Mouse (Mus musculus) bone marrow macrophage, adult 2 months (primary cell): Measurements from ENCODE around the gene Tbc1d13. TPM values are rescaled to one million over a fixed set of nuclear protein-coding genes. Genes with fewer than 3 reads are reported as not detected.
A peak's percentile ranks its signal among the peaks of the same experiment; 100 is the strongest.

Source experiments
- H3K27ac ChIP-seq: 2 replicates; pipeline ENCODE4 v1.5.1; 2012; ENCODE audit warnings: low read depth, low read length; ENCODE audit not compliant: insufficient read depth
- H3K4me1 ChIP-seq: 2 replicates; pipeline ENCODE4 v1.6.1; 2012; ENCODE audit warnings: low read length; ENCODE audit not compliant: control insufficient read depth, insufficient read depth
- H3K4me3 ChIP-seq: 2 replicates; pipeline ENCODE4 v1.5.1; 2012; ENCODE audit warnings: mild to moderate bottlenecking, low read length, moderate library complexity; ENCODE audit not compliant: insufficient read depth
- CTCF ChIP-seq: IDR thresholded peaks from 2 replicates; pipeline ENCODE4 v1.5.1; 2012; ENCODE audit warnings: low read depth, mild to moderate bottlenecking, low read length, moderate library complexity
- POLR2A ChIP-seq: IDR thresholded peaks from 2 replicates; pipeline ENCODE4 v1.6.1; 2012; ENCODE audit warnings: mild to moderate bottlenecking, low read depth, low read length, borderline replicate concordance
- polyA plus RNA-seq: library from polyadenylated mRNA; stranded (reverse); fragments of >200 nt; gene quantifications from 2 replicates; pipeline ENCODE4 v1.2.4, GENCODE M21; 2012; ENCODE audit not compliant: missing spikeins, insufficient read depth, insufficient read length

Tbc1d13 gene
- polyA plus RNA-seq: 95.7 and 107 TPM in 2 replicates

DNA sequence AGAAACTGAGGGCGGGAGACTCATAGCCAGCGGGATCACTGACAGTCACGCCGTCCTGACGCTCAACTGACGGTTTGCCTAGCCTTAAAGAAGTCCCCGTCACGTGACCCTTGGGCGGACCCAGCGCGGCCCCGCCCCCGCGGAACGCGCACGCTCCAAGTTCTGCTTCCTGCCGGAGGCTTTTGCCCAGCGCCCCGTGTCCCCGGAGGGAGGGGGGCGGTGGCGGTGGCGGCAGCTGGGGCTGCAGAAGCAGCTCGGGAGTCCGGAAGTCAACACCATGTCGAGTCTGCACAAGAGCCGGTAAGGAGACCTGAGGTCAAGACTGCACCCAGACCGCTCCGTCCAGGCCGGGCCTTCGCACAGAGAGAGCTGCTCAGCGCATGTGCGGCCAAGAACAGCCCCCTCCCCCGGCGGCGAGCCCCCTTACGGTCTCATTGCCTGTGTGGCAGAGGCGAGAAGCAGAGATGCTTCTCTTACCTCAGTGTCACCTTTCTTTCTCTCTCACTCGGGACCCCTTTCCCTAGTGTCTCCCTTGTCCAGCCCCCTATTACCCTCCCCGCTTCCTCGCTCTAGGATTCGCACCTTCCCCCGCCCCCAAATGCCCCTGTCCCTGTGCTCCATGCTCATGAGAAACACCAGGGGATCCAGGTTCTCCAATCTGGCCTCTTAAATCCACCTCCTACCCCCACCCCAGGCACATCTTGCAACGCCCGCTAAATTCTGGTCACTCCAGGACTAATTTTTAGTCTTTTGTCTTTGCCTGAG is at the start of gene Tbc1d13:
Gene Tbc1d13, plus strand, starts transcription at position 134 of the 765 bp plus-strand sequence.
- Histone ChIP-seq H3K4me1 (peaks cover 18% of the 10 kb centered on the region), H3K4me3 (peak within 1 kb of the TSS; percentile 94), H3K27ac (peak within 1 kb of the TSS; percentile 94)
- TF ChIP-seq POLR2A (0 out of 2 replicates have a peak, but pooled peaks have one; percentile 21), CTCF (no peak)

DNA sequence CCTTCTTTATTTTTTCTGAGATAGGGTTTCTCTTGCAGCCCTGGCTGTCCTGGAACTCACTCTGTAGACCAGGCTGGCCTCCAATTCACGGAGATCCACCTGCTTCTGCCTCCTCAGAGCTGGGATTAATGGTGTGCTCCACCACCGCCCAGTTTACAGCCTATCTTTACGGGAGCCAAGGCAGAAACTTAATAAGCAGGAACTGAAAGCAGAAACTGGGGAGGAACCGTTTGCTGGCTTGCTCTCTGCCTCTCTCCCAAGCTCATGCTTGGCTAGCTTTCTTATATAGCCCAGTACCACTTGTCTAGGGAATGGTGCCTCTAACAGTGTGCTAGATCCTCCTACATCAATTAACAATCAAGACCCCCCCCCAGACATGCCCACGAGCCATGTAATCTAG is 49.4 kb upstream of the Tbc1d13 start:
- TF ChIP-seq CTCF: no peak
- TF ChIP-seq POLR2A: no peak
- Histone ChIP-seq H3K4me1 (peaks cover 17% of the 10 kb centered on the region), H3K4me3 (no peak overlapping the region), H3K27ac (no peak overlapping the region)

DNA sequence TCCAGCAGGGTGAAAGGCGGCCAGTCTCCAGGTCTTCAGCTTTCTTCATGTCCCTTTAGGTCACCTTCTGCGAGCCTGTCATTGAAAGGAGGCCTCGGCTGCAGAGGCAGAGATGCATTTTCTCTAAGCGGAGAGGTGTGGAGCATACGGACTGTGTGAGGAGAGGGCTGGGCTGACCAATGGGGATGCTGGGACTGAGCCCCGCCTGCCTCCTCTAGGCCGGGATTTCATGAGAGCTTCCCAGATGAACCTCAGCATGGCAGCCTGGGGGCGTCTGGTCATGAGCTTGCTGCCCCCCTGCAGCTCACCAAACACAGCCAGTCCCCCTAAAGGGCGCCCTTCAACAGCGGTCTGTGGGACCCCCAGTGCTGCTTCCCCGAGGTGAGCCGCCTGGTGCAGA is 48.9 kb upstream of the Tbc1d13 start:
- Histone ChIP-seq H3K4me1 (peaks cover 17% of the 10 kb centered on the region), H3K27ac (no peak overlapping the region), H3K4me3 (no peak overlapping the region)
- TF ChIP-seq CTCF (no peak), POLR2A (no peak)

DNA sequence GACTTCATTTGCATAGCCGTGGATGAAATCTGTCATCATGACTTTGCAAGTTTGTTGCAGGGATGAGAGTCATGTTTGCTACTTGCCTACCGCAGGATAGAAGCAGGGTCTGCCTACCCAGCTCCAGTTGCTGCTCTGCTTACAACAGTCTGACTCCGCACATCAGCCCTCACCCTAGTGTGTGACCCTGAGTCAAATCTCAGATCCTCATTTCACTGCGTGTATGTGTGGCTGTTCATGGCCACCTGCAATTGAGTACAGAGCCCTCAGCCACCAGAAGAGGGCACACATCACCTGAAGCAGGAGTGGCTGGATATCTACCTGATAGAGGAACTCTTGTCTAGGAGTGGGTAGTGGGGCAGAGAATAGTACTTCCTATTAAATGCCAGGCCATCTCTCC is 46.2 kb upstream of the Tbc1d13 start:
- Histone ChIP-seq H3K4me3 (no peak overlapping the region), H3K27ac (no peak overlapping the region), H3K4me1 (peaks cover 19% of the 10 kb centered on the region)
- TF ChIP-seq POLR2A (no peak), CTCF (no peak)

DNA sequence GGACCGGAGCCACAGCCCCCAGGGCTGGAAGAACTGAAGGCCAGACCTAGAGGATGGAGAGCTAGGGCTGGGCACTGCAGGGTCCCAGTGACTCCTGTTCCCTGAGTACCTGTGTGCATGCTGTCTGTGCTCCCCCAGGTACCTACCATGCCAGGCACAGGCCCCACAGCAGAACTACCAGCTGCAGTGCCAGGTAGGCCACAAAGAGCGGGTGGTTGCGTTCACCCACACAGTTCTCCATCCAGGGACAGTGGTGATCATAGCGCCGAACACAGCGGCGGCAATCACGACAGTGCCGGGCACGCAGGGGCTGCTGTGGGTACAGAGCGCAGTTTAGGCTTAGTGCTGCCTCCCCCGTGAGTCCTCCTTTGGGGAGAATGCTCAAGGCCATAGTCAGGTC is 42.0 kb upstream of the Tbc1d13 start:
- Histone ChIP-seq H3K27ac (no peak overlapping the region), H3K4me1 (peaks cover 16% of the 10 kb centered on the region), H3K4me3 (no peak overlapping the region)
- TF ChIP-seq POLR2A: no peak
- TF ChIP-seq CTCF: no peak

DNA sequence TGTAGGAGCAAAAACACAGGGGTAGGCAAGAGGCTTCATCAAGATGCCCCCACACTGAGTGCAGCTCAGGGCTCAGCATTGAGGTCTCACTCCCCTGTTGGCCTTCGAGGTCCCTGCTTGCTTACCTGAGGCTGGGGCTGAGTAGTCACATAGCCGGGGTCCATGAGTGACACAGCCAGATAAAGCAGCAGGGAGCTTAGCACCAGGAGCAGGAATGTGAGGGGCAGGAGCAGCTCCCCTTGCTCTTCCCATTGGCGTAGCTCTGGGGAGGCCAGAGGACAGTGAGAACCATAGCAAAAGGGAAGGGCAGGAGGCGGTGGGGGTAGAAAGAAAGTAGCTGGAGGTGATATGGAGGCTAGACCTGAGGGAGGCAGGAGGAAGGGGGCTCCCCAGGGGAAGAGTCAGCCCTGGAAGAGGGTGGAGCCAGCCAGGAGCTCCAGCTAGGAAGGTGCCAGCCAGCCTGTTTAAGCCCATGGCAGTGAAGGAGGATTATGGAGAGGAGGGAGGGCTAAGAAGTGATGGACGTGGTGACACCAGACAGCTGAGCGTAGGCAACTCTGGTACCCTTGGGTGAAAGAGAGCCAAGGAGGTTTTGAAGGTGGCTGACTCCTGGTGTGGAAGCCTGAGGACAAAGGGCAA is 41.1 kb upstream of the Tbc1d13 start:
- Histone ChIP-seq H3K4me1 (peaks cover 9% of the 10 kb centered on the region), H3K4me3 (peak overlapping the region; percentile 88), H3K27ac (no peak overlapping the region)
- no peak for TF ChIP-seq POLR2A
- 0 out of 2 replicates have a peak, but pooled peaks have one; percentile 6 for TF ChIP-seq CTCF

DNA sequence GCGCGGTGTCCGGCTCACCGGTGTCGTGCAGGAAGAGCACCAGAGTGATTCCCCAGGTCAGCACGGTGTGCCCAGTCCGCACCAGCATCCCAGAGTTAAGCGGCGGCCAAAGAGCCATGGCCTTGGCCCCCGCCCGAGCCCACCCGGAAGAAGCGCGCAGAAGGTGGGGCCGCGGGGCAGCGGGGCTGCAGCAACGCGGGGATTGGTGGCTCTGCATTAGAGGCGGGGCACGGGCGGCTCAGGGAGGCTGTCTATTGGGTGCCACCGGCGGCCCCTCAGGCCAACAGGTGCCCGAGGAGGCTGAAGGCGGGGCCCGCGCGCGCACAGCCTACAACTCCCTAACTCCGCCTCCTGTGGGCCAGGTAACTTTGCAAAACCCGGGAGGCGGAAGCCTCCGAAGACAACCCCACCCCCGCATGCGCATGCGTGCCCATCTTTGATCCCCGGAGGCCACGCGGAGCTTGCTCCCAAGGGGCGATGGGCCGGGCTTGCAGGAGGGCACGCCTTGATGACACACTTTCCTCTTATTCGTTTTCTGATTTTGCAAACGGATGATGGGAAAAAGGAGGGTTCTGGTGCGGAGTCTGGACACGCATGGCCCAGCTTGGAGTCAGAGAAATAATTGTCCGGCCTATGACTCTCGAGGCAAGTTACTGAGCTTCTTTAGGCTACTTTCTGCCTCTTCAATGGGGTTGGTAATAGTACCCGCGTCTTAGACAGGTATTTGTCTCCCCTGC is 39.9 kb upstream of the Tbc1d13 start, which contains the start of gene Zdhhc12:
Gene Zdhhc12, minus strand, starts transcription at position 178 of the 737 bp plus-strand sequence.
- TF ChIP-seq POLR2A (peak; percentile 72; the same call in 1 of the 2 replicates), CTCF (no peak)
- H3K27ac ChIP-seq: peak within 1 kb of the TSS; percentile 61
- peak within 1 kb of the TSS; percentile 88 for H3K4me3 ChIP-seq
- H3K4me1 ChIP-seq: peaks cover 9% of the 10 kb centered on the region

DNA sequence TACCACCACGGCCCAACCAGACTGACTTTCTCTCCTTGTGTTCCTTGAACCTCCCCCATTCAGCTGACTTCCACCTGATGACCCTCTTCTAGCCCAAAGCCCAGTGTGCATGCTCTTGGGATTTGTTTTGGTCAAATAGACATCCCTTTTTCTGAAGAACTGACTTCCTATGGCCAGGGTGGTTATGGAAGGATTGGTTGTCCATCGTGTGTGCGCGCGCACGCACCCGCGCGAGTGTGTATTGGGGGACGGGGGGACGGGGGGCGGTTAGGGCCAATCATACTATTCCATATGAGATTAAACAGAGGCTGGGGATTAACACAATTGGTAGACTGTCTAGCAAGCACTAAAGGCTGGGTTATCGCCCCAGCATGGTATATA is 39.3 kb upstream of the Tbc1d13 start:
- TF ChIP-seq POLR2A (no peak), CTCF (no peak)
- peak overlapping the region; percentile 61 for H3K27ac ChIP-seq
- peaks cover 9% of the 10 kb centered on the region for H3K4me1 ChIP-seq

DNA sequence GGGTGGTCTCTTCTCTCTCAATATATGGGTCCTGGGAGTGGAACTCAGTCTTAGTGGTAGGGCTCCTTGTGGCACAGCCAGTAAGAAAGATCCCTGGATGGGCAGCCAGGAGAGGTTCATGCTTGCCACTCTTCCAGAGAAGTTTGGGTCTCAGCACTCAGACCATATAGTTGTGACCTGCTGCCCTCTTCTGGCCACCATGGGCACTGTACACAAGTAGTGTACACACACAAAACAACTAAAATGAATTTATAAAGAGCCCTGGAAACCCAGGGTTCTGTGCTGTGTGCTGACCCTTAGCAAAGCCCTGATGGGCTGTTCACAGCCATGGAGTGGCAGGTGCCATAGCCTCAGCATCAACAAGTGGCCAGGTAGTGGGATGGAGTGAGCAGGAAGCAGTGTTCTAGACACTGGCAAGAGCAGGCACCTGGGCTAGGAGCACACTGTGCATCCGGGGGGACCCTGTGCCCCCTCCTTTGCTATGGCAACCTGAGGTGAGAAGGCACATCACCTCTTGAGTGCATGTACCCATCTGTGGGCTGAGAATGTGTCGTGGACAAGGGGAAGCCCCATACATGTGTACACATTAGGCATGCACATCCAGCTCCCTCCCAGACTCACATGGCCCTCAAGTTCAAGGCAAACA is 37.5 kb upstream of the Tbc1d13 start:
- Histone ChIP-seq H3K4me3 (no peak overlapping the region), H3K27ac (no peak overlapping the region), H3K4me1 (peaks cover 9% of the 10 kb centered on the region)
- TF ChIP-seq CTCF (peak; percentile 29; the same call in 1 of the 2 replicates), POLR2A (no peak)

More for the DNA sequence above, 39.3 kb upstream of the Tbc1d13 start:
- H3K4me3 ChIP-seq: peak overlapping the region; percentile 88
